Mouse (Mus musculus) small intestine, adult 2 months (tissue): ENCODE measurements at regions not wholly inside any gene's neighbourhood (a gene's known extent, or its start where the extent isn't known, plus 50 kb on each side); places are given as distances from the start of the nearest gene placed in this dataset.

Source experiments
- CTCF ChIP-seq: fragments of 200-500 bp; IDR thresholded peaks from 2 replicates; pipeline ENCODE4 v1.5.1; 2012; ENCODE audit warnings: low read depth, mild to moderate bottlenecking, control low read depth, inconsistent platforms, low read length, moderate library complexity, mixed read lengths; ENCODE audit not compliant: insufficient replicate concordance, insufficient read length; ENCODE audit errors: extremely low read depth
- POLR2A ChIP-seq: fragments of 200-500 bp; IDR thresholded peaks from 2 replicates; pipeline ENCODE4 v1.6.1; 2012; ENCODE audit warnings: low read depth, mild to moderate bottlenecking, control low read depth, inconsistent platforms, low read length, moderate library complexity

DNA sequence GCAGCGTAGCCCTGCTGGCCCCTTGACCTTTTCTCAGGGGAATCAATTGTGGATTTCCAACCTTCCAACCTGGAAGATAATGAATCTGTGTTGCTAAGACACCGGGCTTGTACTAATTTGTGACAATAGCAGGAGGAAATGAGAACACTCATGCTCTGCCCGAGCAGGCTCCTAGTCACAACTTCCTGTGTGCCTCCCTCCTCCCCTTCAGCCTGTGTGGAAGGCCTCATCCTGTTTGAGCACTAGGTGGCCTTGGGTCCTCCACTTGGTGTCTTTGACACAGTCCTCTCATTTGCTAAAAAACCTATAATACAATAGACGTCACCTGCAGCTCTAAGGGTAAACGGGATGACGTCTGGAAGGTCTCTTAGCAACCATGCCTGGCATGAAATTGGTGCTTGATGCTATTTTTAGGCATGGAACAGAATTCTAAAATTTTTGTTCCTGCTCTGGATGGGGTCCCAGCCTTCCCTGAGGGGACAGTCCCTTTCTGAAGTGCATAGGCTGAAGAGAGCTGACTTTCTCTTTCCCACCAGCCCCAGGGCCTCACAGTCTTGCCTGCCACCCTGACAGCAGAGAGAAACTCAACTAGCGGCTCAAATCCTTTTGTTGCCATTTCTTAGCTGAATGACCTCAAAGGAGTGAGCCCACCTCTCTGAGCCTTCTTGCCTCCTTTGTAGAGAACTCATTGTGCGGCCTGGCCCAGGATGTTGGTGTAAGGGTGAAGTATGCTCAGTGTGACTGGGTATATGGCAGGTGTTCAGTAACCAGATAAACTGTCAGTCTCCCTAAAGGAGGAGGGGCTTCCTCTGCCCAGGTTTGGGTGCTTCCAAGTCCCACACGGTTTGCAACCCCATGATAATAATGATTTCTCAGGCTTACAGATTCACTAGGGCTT is 88.4 kb upstream of the Bod1 start:
- TF ChIP-seq CTCF (no peak), POLR2A (no peak)
